8 mouse cellular contexts compared by ENCODE assay signal in genomic region chr1:85649881-85650280, GRCm38 (mm10). TPM values are rescaled to one million over a fixed set of nuclear protein-coding genes. Genes with fewer than 3 reads are reported as not detected.
DNase-seq lines count a peak whose midpoint lies in the region; ATAC-seq and TF ChIP-seq lines count a peak whose summit lies in the region.
"Not testable (repeated sequence)": the region's sequence is repeated elsewhere in the genome, so short reads cannot be mapped to it uniquely, and the experiment has no call there.
"Had no signal": no experiment of that assay in that cellular context is flagged by ENCODE, and none has a peak within 500 bp of the region (broad histone marks: within the 10 kb centered on the region; RNA-seq: fewer than 3 reads in every experiment).

Gene Sp100 (plus strand): TSS chr1:85649988.

- H3K9ac ChIP-seq in liver, adult 2 months (ENCODE audit: low read depth, low read length) = peak within 1 kb of the TSS; percentile 74

- not testable (repeated sequence) for H3K36me3 ChIP-seq in liver, adult 2 months (ENCODE audit: control insufficient read depth, insufficient read depth, low read length); megakaryocyte, embryonic 14.5 days (replicated peaks; ENCODE audit: low read length)

- DNase-seq in CD4-positive, CD25-positive, alpha-beta regulatory T cell, adult 2 months (ENCODE audit: low read depth, low spot score) = peak; percentile 67
- peak; percentile 12 for DNase-seq in adrenal gland, postnatal 10 days
- DNase-seq in heart, adult 11 months = peak; percentile 97
- DNase-seq in liver, adult 2 months (ENCODE audit: extremely low read depth, low read depth, low spot score) = peak; percentile 2
- peak; percentile 18 to 45 for DNase-seq in spleen, postnatal 10 days (ENCODE audit: low spot score in 2 of 2)

- H3K4me3 ChIP-seq in liver, adult 2 months (ENCODE audit: insufficient read depth, low read depth, low read length) = peak within 1 kb of the TSS; percentile 67
- H3K4me3 ChIP-seq in megakaryocyte, embryonic 14.5 days (replicated peaks) = peak within 1 kb of the TSS; percentile 71

- H3K4me1 ChIP-seq in liver, adult 2 months (ENCODE audit: control insufficient read depth, insufficient read depth, low read length); megakaryocyte, embryonic 14.5 days: not testable (repeated sequence)

- not testable (repeated sequence) for H3K79me2 ChIP-seq in liver, adult 2 months (ENCODE audit: control insufficient read depth, insufficient read depth, low read length)

- TF ChIP-seq CTCF in liver, adult 2 months (IDR thresholded peaks at IDR 0.05; ENCODE audit: low read depth, low read length) = not testable (repeated sequence)

- 41% methylated on average over 6 of the region's 6 CpGs for WGBS in liver, adult 2 months

- 0 out of 2 replicates have a peak, but pooled peaks have one; percentile 14 for TF ChIP-seq POLR2A in liver, adult 2 months (IDR thresholded peaks at IDR 0.05; ENCODE audit: extremely low read depth, insufficient read depth, low read length)

- not testable (repeated sequence) for H3K27me3 ChIP-seq in liver, adult 2 months (ENCODE audit: control insufficient read depth, insufficient read depth, low read length); megakaryocyte, embryonic 14.5 days (replicated peaks)

- not testable (repeated sequence) for ATAC-seq in inflammation-experienced regulatory T-cells, adult 6 months

- H3K27ac ChIP-seq in liver, adult 2 months (replicated peaks; ENCODE audit: insufficient read depth, low read depth, low read length) = peak within 1 kb of the TSS; percentile 83

- not testable (repeated sequence) for H3K9me3 ChIP-seq in megakaryocyte, embryonic 14.5 days

RNA-seq across cellular contexts. Expression of gene Sp100, which starts in this region (rescaled TPM):
- 10 to 100 TPM; 13.8 to 19.8 TPM for total RNA-seq in adrenal gland, postnatal 10 days (2021)
- polyA plus RNA-seq in inflammation-experienced regulatory T-cells, adult 6 months (2017; shearing (Covaris generic)) = 100 to 1,000 TPM; 924 to 977 (median 951) TPM
- total RNA-seq in liver, adult 2 months (2014; rRNA removed) = 12.6 and 14.6 TPM in 2 replicates
- polyA plus RNA-seq in liver, adult 2 months (2012; rRNA removed) = 2.8 and 3.2 TPM in 2 replicates
- 8.0 TPM in 1 of 2 replicates, not detected in the other for polyA plus RNA-seq in megakaryocyte, embryonic 14.5 days (2012; ENCODE audit: insufficient read depth, low replicate concordance)
- polyA plus RNA-seq: G1E had no signal

Comparison
In these comparisons a context has a peak if more than half of its experiments do, and no peak if none do; other contexts are left out.
1. RNA of gene Sp100 (polyA plus RNA-seq): 924 to 977 TPM in inflammation-experienced regulatory T-cells, adult 6 months; 8.0 TPM in megakaryocyte, embryonic 14.5 days and 2.8 to 3.2 TPM in liver, adult 2 months; every median in the first group is over 100 times any median in the second.
2. DNase-seq: peak in every context shown above with its lines; median percentile 97 in heart, adult 11 months; 67 in CD4-positive, CD25-positive, alpha-beta regulatory T cell, adult 2 months; 32 in spleen, postnatal 10 days; 12 in adrenal gland, postnatal 10 days; 2 in liver, adult 2 months.